Mouse (Mus musculus): ENCODE measurements around the gene Mdm4.
"Not testable (repeated sequence)": the region's sequence is repeated elsewhere in the genome, so short reads cannot be mapped to it uniquely, and the experiment has no call there.

Gene Mdm4

DNA sequence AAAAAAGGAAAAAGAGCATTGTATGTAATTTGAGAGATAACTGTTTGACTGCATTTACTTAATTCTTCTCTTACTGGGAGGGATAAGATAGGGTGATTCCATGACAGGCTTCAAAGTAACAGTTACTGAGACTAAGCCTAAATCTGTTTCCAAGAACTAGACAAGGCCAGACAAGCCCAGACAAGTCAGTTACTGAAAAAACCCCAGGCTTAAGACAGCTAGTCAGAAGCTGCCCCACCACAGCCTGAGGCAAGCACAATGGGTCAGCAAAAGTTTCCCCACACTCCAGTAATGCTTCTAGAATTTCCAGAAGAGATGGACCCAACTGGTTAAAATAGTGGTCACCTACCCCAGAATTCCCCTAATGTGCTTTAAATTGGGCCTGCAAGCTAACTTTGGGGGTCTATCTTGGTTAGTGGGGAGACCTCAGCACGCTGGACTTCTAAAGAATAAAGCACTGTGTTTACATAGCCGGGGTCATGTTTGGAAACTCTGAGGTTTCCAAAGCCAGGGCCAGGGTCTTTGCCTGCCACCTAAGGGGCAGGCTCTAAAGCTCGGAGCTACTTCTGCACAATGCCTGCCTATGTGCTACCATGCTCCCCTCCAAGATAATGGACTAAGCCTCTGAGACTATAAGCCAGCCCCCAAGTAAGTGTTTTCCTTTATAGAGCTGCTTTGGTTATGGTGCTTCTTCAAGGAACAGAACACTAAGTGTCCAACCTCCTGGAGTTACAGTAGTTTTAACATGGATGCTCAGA lies 10.0 kb downstream of the Mdm4 start:
- DNase-seq (ENCODE audit: low spot score in 2 of 2) = no peak

DNA sequence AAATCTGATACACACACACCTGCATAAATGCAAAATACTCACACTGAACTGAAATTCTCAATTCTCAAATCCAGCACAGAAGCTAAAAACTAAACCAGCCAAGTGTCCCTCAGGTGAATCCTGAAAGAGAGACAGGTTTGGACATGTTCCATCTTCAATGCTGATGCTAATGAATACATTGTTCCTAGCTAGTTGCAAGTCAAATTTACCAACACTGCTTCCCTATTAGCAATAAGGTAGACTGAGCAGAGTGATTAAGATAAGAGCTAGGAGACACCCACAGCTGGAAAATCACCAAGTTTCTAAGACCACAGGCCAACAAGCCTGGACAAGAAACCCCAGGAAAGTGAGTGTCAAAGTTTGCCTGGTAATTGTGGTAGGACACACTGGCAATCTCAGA lies 11.0 kb downstream of the Mdm4 start:
- DNase-seq (ENCODE audit: low spot score in 2 of 2) = no peak

DNA sequence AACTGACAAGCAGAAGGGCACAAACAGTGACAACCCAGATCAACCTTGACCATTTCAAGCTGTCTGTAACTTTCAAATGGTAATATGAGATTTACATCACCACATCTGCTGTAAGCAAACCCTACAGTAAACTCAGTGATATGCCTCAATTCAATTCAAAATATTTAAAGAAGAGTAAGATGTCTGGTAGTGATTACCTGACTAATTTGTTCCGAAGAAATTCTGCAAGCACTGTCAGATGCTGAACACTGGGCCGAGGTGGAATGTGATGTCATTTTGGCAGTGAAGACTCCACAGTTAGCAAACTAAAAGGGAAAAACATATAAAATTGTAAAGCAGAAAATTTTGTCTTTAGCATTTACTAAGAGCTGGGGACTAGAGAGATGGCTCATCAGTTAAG lies 11.8 kb downstream of the Mdm4 start:
- DNase-seq (ENCODE audit: low spot score in 2 of 2) = no peak

- DNase-seq (ENCODE audit: low spot score in 2 of 2) = no peak
These were observed 13.5 kb downstream of the Mdm4 start for GRCm38 (mm10) chr1:133016775-133017428.

- no peak for DNase-seq (ENCODE audit: low spot score in 2 of 2)
These were observed 16.2 kb downstream of the Mdm4 start for GRCm38 (mm10) chr1:133014196-133014595.

- DNase-seq (ENCODE audit: low spot score in 2 of 2) = no peak
These were observed 17.0 kb downstream of the Mdm4 start for GRCm38 (mm10) chr1:133013331-133013730.

DNA sequence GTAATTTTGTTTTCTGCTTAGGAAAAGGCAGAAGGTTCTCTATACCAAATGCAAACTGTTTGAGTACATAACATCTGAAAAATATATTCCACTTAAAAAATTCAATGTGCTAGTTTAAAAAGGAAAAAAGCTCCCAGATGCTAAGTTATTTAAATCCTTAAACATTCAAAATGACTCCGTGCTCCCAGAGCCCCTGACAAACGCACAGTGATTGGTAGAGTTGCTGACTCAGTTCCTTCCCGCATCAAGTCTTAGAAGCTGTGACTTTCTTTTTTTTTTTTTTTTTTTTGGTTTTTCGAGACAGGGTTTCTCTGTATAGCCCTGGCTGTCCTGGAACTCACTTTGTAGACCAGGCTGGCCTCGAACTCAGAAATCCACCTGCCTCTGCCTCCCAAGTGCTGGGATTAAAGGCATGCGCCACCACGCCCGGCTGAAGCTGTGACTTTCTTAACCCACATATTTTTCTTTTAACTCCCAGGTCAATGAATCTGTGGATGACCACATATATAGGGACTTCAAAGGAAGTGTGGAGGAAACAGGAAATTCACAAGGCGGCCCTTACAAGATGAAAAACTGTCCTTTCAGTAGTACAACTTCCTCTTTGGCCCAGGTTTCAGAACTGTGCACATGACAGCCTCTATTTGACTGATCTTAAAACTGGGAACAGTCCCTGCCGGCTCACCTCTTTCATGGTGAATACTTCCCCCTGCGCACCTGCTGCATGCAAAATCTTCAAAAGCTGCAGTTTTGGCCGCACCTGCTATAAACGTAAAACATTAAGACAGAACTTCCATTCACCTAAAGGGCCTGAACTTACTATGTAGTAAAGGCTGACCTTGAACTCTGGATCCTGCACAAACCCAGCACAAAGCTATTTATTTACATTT lies 18.2 kb downstream of the Mdm4 start:
- no peak for DNase-seq (ENCODE audit: low spot score in 2 of 2)

DNA sequence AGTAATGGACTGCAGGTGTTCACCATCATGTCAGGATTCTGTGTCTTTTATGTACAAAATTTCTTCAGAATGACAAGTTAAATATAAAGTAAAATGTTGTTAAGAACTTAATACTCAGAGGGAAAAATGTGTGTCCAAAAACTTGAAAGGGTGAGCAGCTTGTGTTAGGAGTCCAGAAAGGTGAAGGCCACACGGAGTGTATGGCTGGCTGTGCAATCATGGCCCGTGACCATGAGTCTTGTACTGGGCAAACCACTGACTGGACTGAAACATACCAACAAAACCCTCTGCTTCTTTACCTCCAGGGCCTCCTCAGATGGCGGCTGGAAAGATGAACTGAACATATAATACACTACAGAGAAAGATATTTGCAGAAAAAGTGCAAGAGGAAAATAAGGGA lies 23.8 kb downstream of the Mdm4 start:
- DNase-seq (ENCODE audit: low spot score in 2 of 2) = no peak

DNA sequence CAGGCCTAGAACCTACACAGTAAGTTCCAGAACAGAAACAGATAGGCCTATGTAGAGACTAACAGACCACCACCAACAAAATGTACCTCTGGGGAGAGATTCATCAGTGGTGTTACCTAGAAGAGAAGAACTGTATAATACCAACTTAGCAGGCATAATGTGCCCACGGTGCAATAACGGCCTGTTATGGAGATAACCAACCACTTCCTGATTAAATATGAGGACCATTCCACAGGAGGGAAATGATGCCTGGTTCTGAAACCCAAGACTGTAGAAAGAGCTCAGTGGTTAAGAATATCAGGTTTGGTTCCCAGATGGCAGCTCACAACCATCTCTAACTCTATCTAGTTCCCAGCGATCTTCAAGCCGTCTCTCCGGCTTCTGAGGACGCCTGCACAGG lies 30.0 kb downstream of the Mdm4 start:
- no peak for DNase-seq (ENCODE audit: low spot score in 2 of 2)

DNA sequence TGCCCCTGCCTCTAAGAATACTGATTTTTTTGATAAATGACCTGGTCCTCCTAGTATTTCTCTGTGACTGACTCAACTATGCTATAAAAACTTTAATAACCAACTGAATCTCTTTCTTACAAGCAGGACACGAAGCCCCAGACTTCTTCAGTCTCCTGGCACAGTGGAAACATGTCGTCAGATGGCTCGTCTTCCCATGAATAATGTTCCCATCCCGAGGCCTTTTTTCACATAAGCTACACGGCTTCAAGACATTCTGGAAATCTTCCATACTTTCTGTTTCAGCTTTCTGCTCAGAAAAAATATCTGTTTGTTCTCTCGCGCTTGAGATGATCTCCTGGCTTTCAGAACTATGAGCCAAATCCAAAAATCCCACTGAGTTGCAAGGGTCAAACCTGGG lies 38.8 kb downstream of the Mdm4 start:
- no peak for DNase-seq (ENCODE audit: low spot score in 2 of 2)

GRCm38 (mm10) chr1:132990733-132991132 lies 39.6 kb downstream of the Mdm4 start:
- no peak for DNase-seq (ENCODE audit: low spot score in 2 of 2)

- not testable (repeated sequence) for DNase-seq (ENCODE audit: low spot score in 2 of 2)
These were observed 41.6 kb downstream of the Mdm4 start for GRCm38 (mm10) chr1:132988556-132989459.

DNA sequence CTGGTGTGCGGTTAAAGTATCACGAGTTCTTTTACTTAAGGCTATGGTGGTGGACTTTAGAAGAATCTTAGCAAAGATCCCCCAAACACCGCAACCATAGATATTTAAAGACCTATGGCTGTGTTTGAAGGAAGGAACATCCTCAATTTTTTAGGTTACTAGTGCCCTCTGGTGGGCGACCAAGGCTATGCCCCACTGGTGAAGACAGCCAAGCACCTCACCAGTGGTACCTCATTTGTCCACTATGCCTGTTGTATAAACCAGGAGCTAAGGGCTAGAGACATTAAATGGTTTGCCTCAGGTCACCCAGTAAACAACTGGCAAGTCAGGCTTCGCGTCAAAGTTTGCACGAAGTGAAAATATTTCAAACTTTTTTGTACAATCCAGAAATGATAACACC lies 47.6 kb downstream of the Mdm4 start:
- peak; percentile 74 to 79 for DNase-seq (ENCODE audit: low spot score in 2 of 2)

- DNase-seq (ENCODE audit: low spot score in 2 of 2) = no peak
These were observed 49.1 kb downstream of the Mdm4 start for GRCm38 (mm10) chr1:132981232-132981631.

DNA sequence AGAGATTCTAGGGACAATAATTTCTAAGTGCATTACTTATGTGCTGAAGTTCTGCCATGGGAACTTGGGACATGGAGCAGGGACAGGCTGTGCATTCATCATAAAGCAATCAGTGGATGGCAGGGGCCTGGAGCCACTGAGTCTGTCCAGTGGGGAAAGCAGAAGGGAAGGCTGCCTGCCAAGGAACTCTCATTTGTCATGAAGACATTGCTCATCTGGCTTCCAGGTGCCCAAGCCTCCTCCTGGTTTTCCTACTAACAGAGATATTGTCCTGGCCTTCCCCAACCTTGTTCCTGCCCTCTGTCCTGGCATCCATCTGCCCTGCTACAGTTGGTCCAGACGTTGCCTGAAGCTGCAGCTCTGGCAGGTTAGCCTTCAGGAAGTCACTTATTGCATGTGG lies 53.0 kb downstream of the Mdm4 start:
- no peak for DNase-seq (ENCODE audit: low spot score in 2 of 2)

DNA sequence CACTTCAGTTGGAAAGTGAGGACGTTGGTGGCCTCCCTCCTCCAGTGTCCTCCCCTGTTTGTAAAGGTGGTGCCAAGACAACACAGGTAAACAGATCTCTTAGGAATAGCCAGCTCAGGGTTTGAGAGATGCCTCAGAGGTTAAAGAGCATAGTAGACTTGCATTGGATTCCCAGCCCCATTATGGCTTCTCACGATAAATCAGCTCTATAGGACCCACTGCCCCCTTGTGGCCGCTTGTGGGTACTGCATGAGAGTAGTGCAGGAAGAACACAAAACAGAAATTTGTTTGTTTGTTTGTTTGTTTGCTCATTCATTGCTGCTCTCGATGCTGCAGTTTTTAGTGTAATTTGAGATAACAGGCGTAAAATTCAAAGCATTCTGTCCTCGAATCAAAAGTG lies 61.7 kb downstream of the Mdm4 start:
- peak; percentile 55 to 67 for DNase-seq (ENCODE audit: low spot score in 2 of 2)

- no peak for DNase-seq (ENCODE audit: low spot score in 2 of 2)
These were observed 65.7 kb downstream of the Mdm4 start for GRCm38 (mm10) chr1:132964691-132965090.

- no peak for DNase-seq (ENCODE audit: low spot score in 2 of 2)
These were observed 66.3 kb downstream of the Mdm4 start for GRCm38 (mm10) chr1:132964106-132964505.

DNA sequence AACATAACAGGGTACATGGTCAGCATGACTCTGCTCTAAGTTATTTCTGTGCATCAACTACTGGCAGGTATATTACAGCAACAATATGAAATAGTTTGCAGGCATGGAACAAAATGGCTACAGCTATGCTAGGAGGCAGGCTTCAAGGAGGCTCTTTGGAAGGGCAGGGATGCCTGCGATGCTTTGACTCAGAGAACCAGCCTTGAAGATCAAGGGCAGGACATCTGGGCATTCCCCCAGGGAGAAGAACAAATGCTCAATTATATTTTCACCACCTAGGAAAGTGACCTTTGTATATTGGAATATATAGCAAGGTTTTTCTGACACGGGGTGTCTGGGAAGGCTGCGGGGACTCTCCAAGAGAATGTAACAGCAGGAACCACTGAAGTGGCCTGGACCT lies 68.6 kb downstream of the Mdm4 start:
- no peak for DNase-seq (ENCODE audit: low spot score in 2 of 2)

DNA sequence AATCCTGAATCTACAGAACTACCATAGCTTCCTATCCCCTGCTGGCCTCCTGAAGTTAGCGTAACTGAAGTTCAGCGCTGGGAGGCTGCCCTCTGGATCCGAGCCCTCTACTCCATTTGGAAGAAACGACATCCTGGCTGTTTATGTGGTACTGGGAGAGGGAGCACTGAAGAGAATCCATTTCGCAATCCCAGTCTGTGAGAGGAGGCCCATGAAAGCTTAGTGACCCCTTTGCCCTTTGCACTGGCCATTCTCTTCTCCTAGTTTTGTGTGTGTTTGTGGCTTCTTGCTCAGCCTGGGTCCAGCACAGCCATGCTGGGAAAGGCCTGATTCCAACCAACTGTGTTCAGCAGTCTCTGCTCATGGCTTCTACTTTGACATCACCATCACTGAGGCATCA lies 73.6 kb downstream of the Mdm4 start:
- DNase-seq (ENCODE audit: low spot score in 2 of 2) = no peak

- DNase-seq (ENCODE audit: low spot score in 2 of 2) = no peak
These were observed 82.5 kb downstream of the Mdm4 start for GRCm38 (mm10) chr1:132947811-132948210.
